Mouse (Mus musculus): Measurements from ENCODE around the gene Fos.

DNA sequence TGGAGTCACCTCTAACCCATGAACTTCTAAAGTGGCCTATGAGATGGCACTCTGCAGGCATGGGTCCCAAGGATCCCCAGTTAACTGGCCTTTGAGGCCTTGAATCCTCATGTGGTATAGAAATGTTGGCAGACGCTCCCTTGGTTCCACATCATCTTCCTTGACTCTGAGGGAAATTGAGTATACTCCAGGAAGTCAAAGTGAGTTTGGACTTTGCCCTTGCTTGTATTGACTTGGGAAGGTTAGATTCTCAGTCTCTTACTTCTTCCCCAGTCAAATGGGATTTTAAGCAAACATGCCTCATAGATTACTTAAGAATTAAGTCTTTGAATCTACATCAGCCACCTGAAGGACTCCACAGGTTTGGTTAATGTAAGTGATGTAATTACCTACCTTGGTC lies 24.2 kb upstream of the Fos start:
- TF ChIP-seq POLR2A (IDR thresholded peaks at IDR 0.05; ENCODE audit: low read depth, low read length) (no peak), CTCF (IDR thresholded peaks at IDR 0.05; ENCODE audit: extremely low read depth, insufficient read length, insufficient replicate concordance, low read depth, low read length) (no peak)

All from small intestine, adult 2 months (tissue).